Mouse (Mus musculus): ENCODE data around the gene Mcm2. TPM values are rescaled to one million over a fixed set of nuclear protein-coding genes. Genes with fewer than 3 reads are reported as not detected.

Gene Mcm2
- total RNA-seq, 2 experiments from 2014 or later, result 5.4 to 7.8 TPM

Other genes starting within 250 kb of the Mcm2 start
- 100 to 1,000 TPM; 174 to 186 TPM for gene Mgll, start 174.4 kb downstream of the Mcm2 start, total RNA-seq (2021)
- gene Abtb1, start 56.8 kb downstream of the Mcm2 start, total RNA-seq (2021), result 10 to 100 TPM; 25.8 to 32.1 TPM
- gene Podxl2, start 23.7 kb downstream of the Mcm2 start, total RNA-seq (2021), result 100 to 1,000 TPM; 212 to 229 TPM
- 10 to 100 TPM; 36.7 to 38.0 TPM for gene Tpra1, start 3.5 kb upstream of the Mcm2 start, total RNA-seq (2021)

Data from layer of hippocampus, postnatal 14 days (tissue).